Mouse (Mus musculus): ENCODE results near the gene Pmepa1.

DNA sequence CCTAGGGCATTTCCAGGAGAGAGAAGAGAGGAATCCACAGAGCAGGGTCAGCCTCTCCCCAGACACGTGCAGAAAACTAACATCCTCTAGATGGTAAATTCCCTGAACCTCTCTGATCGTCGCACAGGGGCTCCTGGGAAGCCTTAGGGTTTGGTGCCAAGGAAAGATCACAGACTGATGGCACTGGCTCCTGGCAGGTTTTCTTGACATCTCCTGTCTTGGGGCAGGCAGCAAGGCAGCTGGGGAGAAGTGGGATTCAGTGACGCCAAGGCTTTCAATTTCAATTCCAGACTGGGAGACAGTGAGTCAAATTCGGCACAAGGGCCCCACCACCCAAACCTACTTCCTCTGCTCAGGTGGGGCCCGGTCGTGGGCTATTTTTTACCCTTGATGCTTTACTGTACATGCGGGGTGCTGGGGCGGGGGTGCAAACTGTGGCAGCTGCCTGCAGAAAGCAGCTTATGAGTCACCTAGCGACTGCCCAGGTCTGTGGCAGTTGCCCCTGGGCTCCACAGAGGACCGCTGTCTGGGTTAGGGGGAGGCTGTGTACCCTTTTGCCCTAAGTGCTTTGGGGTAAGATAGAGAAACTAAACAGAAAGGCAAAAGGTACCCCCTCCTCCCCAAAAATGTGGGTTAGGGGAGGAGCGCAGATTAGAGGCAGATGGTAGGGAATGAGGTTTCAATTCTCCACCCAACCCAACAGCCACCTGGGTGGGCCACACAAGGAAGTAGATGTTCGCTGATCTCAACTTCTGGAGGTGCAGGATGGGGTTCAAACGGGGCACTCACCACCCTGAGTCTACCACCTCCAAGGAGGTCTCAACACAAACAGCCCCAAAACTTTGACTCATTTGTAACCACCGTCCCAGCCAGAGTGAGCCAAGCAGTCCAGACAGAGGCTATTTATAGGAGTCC is 1.6 kb downstream of the Pmepa1 start:
- TF ChIP-seq POLR2A (IDR thresholded peaks at IDR 0.05; ENCODE audit: insufficient read depth, low read depth, low read length): no peak
- no peak for TF ChIP-seq CTCF (IDR thresholded peaks at IDR 0.05; ENCODE audit: insufficient read depth, low read depth, low read length)

Data from olfactory bulb, adult 2 months (tissue).